Mouse (Mus musculus) left cerebral cortex, adult 2 months (tissue): Measurements from ENCODE around the gene Ccdc134. TPM values are rescaled to one million over a fixed set of nuclear protein-coding genes. Genes with fewer than 3 reads are reported as not detected.
"Not testable (repeated sequence)": the region's sequence is repeated elsewhere in the genome, so short reads cannot be mapped to it uniquely, and the experiment has no call there.

ENCODE experiments used
- DNase-seq, 2 experiments: peaks; one replicate each; pipeline ENCODE4 v3.0.0; 2021 to 2022; ENCODE audit warnings: low spot score in 2 of 2, mixed read lengths in 1 of 2; ENCODE audit errors: extremely low spot score in 1 of 2
- H3K27ac ChIP-seq: fragments of 200-600 bp; 2 replicates; pipeline ENCODE4 v1.8.1; 2022
- H3K4me3 ChIP-seq: fragments of 200-600 bp; 2 replicates; pipeline ENCODE4 v1.8.1; 2022
- CTCF ChIP-seq: fragments of 200-600 bp; IDR thresholded peaks from 2 replicates; pipeline ENCODE4 v1.8.1; 2022; ENCODE audit warnings: antibody characterized with exemption, mild to moderate bottlenecking, moderate library complexity
- intact Hi-C: fragments of 180-260 bp; cut with DNase I; formaldehyde crosslinking; loops from one replicate; pipeline ENCODE4 v1.15.1; 2025
- long read RNA-seq, 2 experiments: library from polyadenylated mRNA; stranded (forward); transcript quantifications; one replicate each; pipeline ENCODE4 v2.0.0; 2021; ENCODE audit warnings: borderline mapping rate in 2 of 2
- total RNA-seq, 2 experiments: library from RNA; stranded (reverse); gene quantifications; 2 replicates each; pipeline ENCODE4 v1.2.3; 2021

Ccdc134 gene
- total RNA-seq: 10 to 100 TPM; 11.2 to 18.3 TPM
- long read RNA-seq, experiment 1, full-length matches to known transcripts: 4 of 9 reads
- long read RNA-seq, experiment 1, partial matches to known transcripts: 1 of 9 reads
- long read RNA-seq, experiment 1, other reads (novel, unspliced or antisense): 4 of 9 reads
- long read RNA-seq, experiment 2, full-length matches to known transcripts: 12 of 17 reads
- long read RNA-seq, experiment 2, partial matches to known transcripts: 3 of 17 reads
- long read RNA-seq, experiment 2, other reads (novel, unspliced or antisense): 2 of 17 reads

GRCm38 (mm10) chr15:82127426-82128374 is at the start of gene Ccdc134:
TSS of gene Ccdc134 (plus strand) at chr15:82127922.
- H3K27ac ChIP-seq: peak within 1 kb of the TSS; percentile 85
- intact Hi-C loops: no loop called here
- no peak for TF ChIP-seq CTCF
- peak within 1 kb of the TSS; percentile 70 for H3K4me3 ChIP-seq
- DNase-seq: peak; percentile 97 to 98

- Histone ChIP-seq H3K4me3 (no peak overlapping the region), H3K27ac (no peak overlapping the region)
- DNase-seq: no peak
- TF ChIP-seq CTCF: no peak
- intact Hi-C loops: no loop called here
Measured at GRCm38 (mm10) chr15:82079883-82080282, 47.8 kb upstream of the Ccdc134 start.

GRCm38 (mm10) chr15:82081161-82081560 is 46.6 kb upstream of the Ccdc134 start:
- peak; percentile 57 to 76 for DNase-seq
- intact Hi-C loops: no loop called here
- TF ChIP-seq CTCF: peak; percentile 52
- H3K4me3 ChIP-seq: no peak overlapping the region
- H3K27ac ChIP-seq: peak overlapping the region; percentile 61; the same call in 1 of the 2 replicates

- H3K4me3 ChIP-seq: no peak overlapping the region
- peak overlapping the region; percentile 94 for H3K27ac ChIP-seq
- DNase-seq: peak; percentile 21 to 49
- intact Hi-C loops: loop anchor here (1.0 to 2.0 kb wide), 2 partner anchors 22 to 53 kb away; no protein-coding TSS in a partner anchor
- TF ChIP-seq CTCF: no peak
Measured at GRCm38 (mm10) chr15:82085606-82086005, 42.1 kb upstream of the Ccdc134 start.

- H3K4me3 ChIP-seq: 0 out of 2 replicates have a peak overlapping the region, but pooled peaks have one; percentile 21
- intact Hi-C loops: loop anchor here (1.0 to 2.0 kb wide), 2 partner anchors 21 to 53 kb away; no protein-coding TSS in a partner anchor
- TF ChIP-seq CTCF: peak; percentile 18
- DNase-seq: peak; percentile 33 to 52
- H3K27ac ChIP-seq: peak overlapping the region; percentile 94
Measured at GRCm38 (mm10) chr15:82086131-82086530, 41.6 kb upstream of the Ccdc134 start.

- peak overlapping the region; percentile 72 for H3K27ac ChIP-seq
- peak; percentile 46 to 48 for DNase-seq
- intact Hi-C loops: loop anchor here (2.0 kb wide), 1 partner anchor 52 kb away; no protein-coding TSS in a partner anchor
- peak; percentile 18 for TF ChIP-seq CTCF
- no peak overlapping the region for H3K4me3 ChIP-seq
Measured at GRCm38 (mm10) chr15:82087266-82087665, 40.5 kb upstream of the Ccdc134 start.

GRCm38 (mm10) chr15:82091061-82091460 is 36.7 kb upstream of the Ccdc134 start:
- TF ChIP-seq CTCF: no peak
- intact Hi-C loops: no loop called here
- DNase-seq: no peak
- no peak overlapping the region for H3K4me3 ChIP-seq
- peak overlapping the region; percentile 17; the same call in 1 of the 2 replicates for H3K27ac ChIP-seq

GRCm38 (mm10) chr15:82106953-82107555 is 20.7 kb upstream of the Ccdc134 start:
- peak; percentile 68 for TF ChIP-seq CTCF
- H3K4me3 ChIP-seq: no peak overlapping the region
- H3K27ac ChIP-seq: peak overlapping the region; percentile 80
- peak; percentile 31 to 44 for DNase-seq
- intact Hi-C loops: loop anchor here (1.0 to 5.0 kb wide), 2 partner anchors 21 to 40 kb away; partner anchors contain the start of gene Mei1

GRCm38 (mm10) chr15:82120544-82120943 is 7.2 kb upstream of the Ccdc134 start:
- H3K4me3 ChIP-seq: no peak overlapping the region
- no peak overlapping the region for H3K27ac ChIP-seq
- intact Hi-C loops: no loop called here
- DNase-seq: no peak
- TF ChIP-seq CTCF: no peak

- intact Hi-C loops, H3K4me3 ChIP-seq, DNase-seq, H3K27ac ChIP-seq: not testable (repeated sequence)
Measured at GRCm38 (mm10) chr15:82126690-82127089, 1.0 kb upstream of the Ccdc134 start.

GRCm38 (mm10) chr15:82128398-82128797 is 676 bp downstream of the Ccdc134 start:
- intact Hi-C loops: no loop called here
- no peak for DNase-seq

More at GRCm38 (mm10) chr15:82128398-82128797, 676 bp downstream of the Ccdc134 start:
- H3K4me3 ChIP-seq: peak overlapping the region; percentile 70
- no peak for TF ChIP-seq CTCF
- H3K27ac ChIP-seq: peak overlapping the region; percentile 85; the same call in 1 of the 2 replicates
